Mouse (Mus musculus) CH12.LX (cell line): ENCODE data around the gene Prkaa1. TPM values are rescaled to one million over a fixed set of nuclear protein-coding genes. Genes with fewer than 3 reads are reported as not detected.

Experiments
- DNase-seq: peaks from one replicate; pipeline ENCODE4 v3.0.0-alpha.2; 2013; ENCODE audit errors: extremely low read depth
- H3K27ac ChIP-seq: 2 replicates; pipeline ENCODE4 v1.5.1; 2012; ENCODE audit warnings: low read depth, mild to moderate bottlenecking, control low read depth, moderate library complexity; ENCODE audit not compliant: insufficient read depth
- H3K27me3 ChIP-seq: replicated peaks from 2 replicates; pipeline ENCODE3; 2012; ENCODE audit warnings: inconsistent platforms
- H3K36me3 ChIP-seq, 2 experiments: replicated peaks in 1 of 2; 2 replicates each; pipeline versions ENCODE3 to v1.6.1; 2012; ENCODE audit warnings: inconsistent platforms in 1 of 2, low read length in 1 of 2, mild to moderate bottlenecking in 1 of 2, mixed read lengths in 1 of 2, moderate library complexity in 1 of 2; ENCODE audit not compliant: control insufficient read depth in 1 of 2, insufficient read depth in 1 of 2
- H3K4me1 ChIP-seq, 2 experiments: 2 replicates each; pipeline ENCODE4 v1.6.1; 2012; ENCODE audit warnings: inconsistent platforms in 1 of 2, moderate library complexity in 1 of 2; ENCODE audit not compliant: insufficient read depth in 2 of 2, control insufficient read depth in 1 of 2
- H3K4me2 ChIP-seq: 2 replicates; pipeline ENCODE4 v1.6.1; 2012; ENCODE audit warnings: low read depth, mild to moderate bottlenecking, control low read depth; ENCODE audit not compliant: poor library complexity, insufficient read depth, severe bottlenecking
- H3K4me3 ChIP-seq, 3 experiments: fragments of 150-350 bp in 1 of 3; sonication (generic) in 1 of 3; replicated peaks in 1 of 3; 2 replicates each; pipeline versions ENCODE3 to v1.5.1; 2011 to 2012; ENCODE audit warnings: low read depth in 2 of 3, low read length in 2 of 3, mild to moderate bottlenecking in 2 of 3, moderate library complexity in 2 of 3, control low read depth in 1 of 3, improper control_type of control experiment in 1 of 3, inconsistent platforms in 1 of 3, mixed read lengths in 1 of 3; ENCODE audit not compliant: poor library complexity in 1 of 3
- H3K79me2 ChIP-seq: replicated peaks from 2 replicates; pipeline ENCODE4 v1.6.1; 2012; ENCODE audit warnings: mild to moderate bottlenecking, moderate library complexity; ENCODE audit not compliant: control insufficient read depth, poor library complexity, insufficient read depth, severe bottlenecking; ENCODE audit errors: extremely low read depth
- H3K9ac ChIP-seq: 2 replicates; pipeline ENCODE4 v1.6.1; 2012; ENCODE audit warnings: low read depth, mild to moderate bottlenecking, control low read depth, moderate library complexity; ENCODE audit not compliant: insufficient read depth
- H3K9me3 ChIP-seq: replicated peaks from 2 replicates; pipeline ENCODE3; 2012; ENCODE audit warnings: low read length, inconsistent platforms, mixed read lengths
- BHLHE40 ChIP-seq: IDR thresholded peaks from 2 replicates; pipeline ENCODE4 v1.6.1; 2011; ENCODE audit warnings: mild to moderate bottlenecking, low read depth, low read length, improper control_type of control experiment
- CHD1 ChIP-seq: IDR thresholded peaks from 2 replicates; pipeline ENCODE4 v1.6.1; 2012; ENCODE audit warnings: low read depth, low read length, improper control_type of control experiment, inconsistent platforms
- CTCF ChIP-seq, 2 experiments: IDR thresholded peaks in 1 of 2; conservative IDR thresholded peaks in 1 of 2; 2 replicates each; pipeline ENCODE4 v1.5.1; 2011 to 2012; ENCODE audit warnings: low read depth in 2 of 2, low read length in 2 of 2, improper control_type of control experiment in 1 of 2, inconsistent platforms in 1 of 2, mild to moderate bottlenecking in 1 of 2, moderate library complexity in 1 of 2
- HCFC1 ChIP-seq: IDR thresholded peaks from 2 replicates; pipeline ENCODE4 v1.6.1; 2012; ENCODE audit warnings: low read depth, mild to moderate bottlenecking, inconsistent platforms, low read length, improper control_type of control experiment
- IRF4 ChIP-seq: IDR thresholded peaks from 2 replicates; pipeline ENCODE4 v1.6.1; 2014; ENCODE audit warnings: low read depth, mild to moderate bottlenecking, inconsistent platforms, low read length, improper control_type of control experiment
- JUN ChIP-seq: IDR thresholded peaks from 2 replicates; pipeline ENCODE4 v1.6.1; 2011; ENCODE audit warnings: low read depth, mild to moderate bottlenecking, low read length, improper control_type of control experiment, moderate library complexity; ENCODE audit not compliant: insufficient read depth
- NELFE ChIP-seq: IDR thresholded peaks from 2 replicates; pipeline ENCODE4 v1.6.1; 2011; ENCODE audit warnings: low read depth, low read length, improper control_type of control experiment
- NRF1 ChIP-seq: IDR thresholded peaks from 2 replicates; pipeline ENCODE4 v1.6.1; 2014; ENCODE audit warnings: low read depth, mild to moderate bottlenecking, inconsistent platforms, low read length, improper control_type of control experiment, moderate library complexity
- POLR2A ChIP-seq: IDR thresholded peaks from 2 replicates; pipeline ENCODE4 v1.6.1; 2011; ENCODE audit warnings: low read depth, mild to moderate bottlenecking, improper control_type of control experiment, low read length
- POLR2AphosphoS2 ChIP-seq: IDR thresholded peaks from 2 replicates; pipeline ENCODE4 v1.6.1; 2011; ENCODE audit warnings: low read depth, low read length, improper control_type of control experiment
- RAD21 ChIP-seq: IDR thresholded peaks from 2 replicates; pipeline ENCODE4 v1.6.1; 2011; ENCODE audit warnings: low read depth, mild to moderate bottlenecking, low read length, improper control_type of control experiment, moderate library complexity
- TBP ChIP-seq: conservative IDR thresholded peaks from 2 replicates; pipeline ENCODE4 v1.6.1; 2011; ENCODE audit warnings: low read depth, low read length, improper control_type of control experiment
- UBTF ChIP-seq: IDR thresholded peaks from 2 replicates; pipeline ENCODE4 v1.6.1; 2012; ENCODE audit warnings: low read depth, mild to moderate bottlenecking, inconsistent platforms, low read length, improper control_type of control experiment, moderate library complexity
- USF1 ChIP-seq: IDR thresholded peaks from 2 replicates; pipeline ENCODE4 v1.6.1; 2014; ENCODE audit warnings: low read depth, mild to moderate bottlenecking, inconsistent platforms, low read length, improper control_type of control experiment
- USF2 ChIP-seq: conservative IDR thresholded peaks from 2 replicates; pipeline ENCODE4 v1.6.1; 2011; ENCODE audit warnings: low read depth, low read length, improper control_type of control experiment
- ZMIZ1 ChIP-seq: IDR thresholded peaks from 2 replicates; pipeline ENCODE4 v1.6.1; 2012; ENCODE audit warnings: low read depth, mild to moderate bottlenecking, inconsistent platforms, low read length, improper control_type of control experiment
- ZNF384 ChIP-seq: IDR thresholded peaks from 2 replicates; pipeline ENCODE4 v1.6.1; 2012; ENCODE audit warnings: low read depth, low read length, improper control_type of control experiment, inconsistent platforms
- dilution Hi-C: fragments of 300-500 bp; cut with MboI; formaldehyde crosslinking; loops from 2 replicates; pipeline ENCODE4 v1.14.3; 2020; ENCODE audit warnings: low sequenced_read_pairs; ENCODE audit not compliant: extremely low pct_unique_long_range_greater_than_20kb, extremely low pct_ligation_motif_present
- in situ Hi-C: fragments of 300-500 bp; cut with MboI; formaldehyde crosslinking; loops from 3 replicates; pipeline ENCODE4 v1.14.3; 2019; ENCODE audit warnings: low sequenced_read_pairs, low pct_ligation_motif_present, low pct_unique_long_range_greater_than_20kb, mixed read lengths
- polyA plus RNA-seq: library from polyadenylated mRNA; unstranded; fragments of >175 nt; gene quantifications from 2 replicates; pipeline ENCODE4 v1.2.1, GENCODE M21; 2012; ENCODE audit warnings: low read depth; ENCODE audit not compliant: insufficient read length
- total RNA-seq, 2 experiments: library from RNA; depleted of rRNA; stranded (reverse); fragments of 300-350 nt in 1 of 2; fragments of >200 nt in 1 of 2; gene quantifications; 2 replicates each; pipeline ENCODE4 v1.2.3; 2012 to 2014

The Prkaa1 gene
- total and polyA plus RNA-seq, 3 experiments = 12.6 to 25.4 (median 21.2) TPM

DNA sequence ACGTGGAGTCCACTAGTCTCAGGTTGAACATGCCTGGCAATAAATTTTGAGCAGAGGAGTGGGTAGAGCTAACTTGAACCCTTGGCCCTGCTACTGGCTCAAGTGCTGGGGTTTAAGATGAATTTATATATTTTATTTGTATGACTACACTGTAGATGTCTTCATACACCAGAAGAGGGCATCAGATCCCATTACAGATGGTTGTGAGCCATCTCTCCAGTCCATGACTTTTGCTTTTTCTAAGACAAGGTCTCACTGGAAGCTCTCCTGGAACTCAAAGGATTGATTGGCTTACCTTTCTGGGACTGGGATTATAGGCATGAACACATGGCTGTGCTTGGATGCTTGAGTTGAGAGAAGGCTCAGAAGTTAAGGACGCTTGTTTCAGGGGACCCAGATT, 24.0 kb upstream of the Prkaa1 start:
- dilution Hi-C loops (no loop called here), in situ Hi-C loops (loop anchor here (25.0 kb wide), 1 partner anchor 1082 kb away; the partner anchor contains the start of gene Oxct1)
- Histone ChIP-seq H3K4me1 (peaks cover 3 to 31% of the 10 kb centered on the region in 2 experiments; a peak in 2 of 4 replicates), H3K4me3 (no peak overlapping the region), H3K4me2 (no peak overlapping the region), H3K79me2 (peaks cover 35% of the 10 kb centered on the region), H3K36me3 (peaks cover 60 to 67% of the 10 kb centered on the region in 2 experiments), H3K27me3 (no peaks in the 10 kb centered on the region), H3K27ac (no peak overlapping the region), H3K9me3 (no peaks in the 10 kb centered on the region), H3K9ac (no peak overlapping the region)
- TF ChIP-seq CTCF (conservative IDR thresholded peaks at IDR 0.05 in 1 of 2, IDR thresholded peaks at IDR 0.05 in 1 of 2; ENCODE audit: low read depth in 2 of 2, low read length in 2 of 2) = peak in 1 of 2 experiments; percentile 20; a peak in 2 of 4 replicates
- peak; percentile 13; the same call in 1 of the 2 replicates for TF ChIP-seq POLR2A
- no peak for TF ChIP-seq BHLHE40
- TF ChIP-seq NELFE = no peak
- TF ChIP-seq RAD21 = no peak
- no peak for DNase-seq

DNA sequence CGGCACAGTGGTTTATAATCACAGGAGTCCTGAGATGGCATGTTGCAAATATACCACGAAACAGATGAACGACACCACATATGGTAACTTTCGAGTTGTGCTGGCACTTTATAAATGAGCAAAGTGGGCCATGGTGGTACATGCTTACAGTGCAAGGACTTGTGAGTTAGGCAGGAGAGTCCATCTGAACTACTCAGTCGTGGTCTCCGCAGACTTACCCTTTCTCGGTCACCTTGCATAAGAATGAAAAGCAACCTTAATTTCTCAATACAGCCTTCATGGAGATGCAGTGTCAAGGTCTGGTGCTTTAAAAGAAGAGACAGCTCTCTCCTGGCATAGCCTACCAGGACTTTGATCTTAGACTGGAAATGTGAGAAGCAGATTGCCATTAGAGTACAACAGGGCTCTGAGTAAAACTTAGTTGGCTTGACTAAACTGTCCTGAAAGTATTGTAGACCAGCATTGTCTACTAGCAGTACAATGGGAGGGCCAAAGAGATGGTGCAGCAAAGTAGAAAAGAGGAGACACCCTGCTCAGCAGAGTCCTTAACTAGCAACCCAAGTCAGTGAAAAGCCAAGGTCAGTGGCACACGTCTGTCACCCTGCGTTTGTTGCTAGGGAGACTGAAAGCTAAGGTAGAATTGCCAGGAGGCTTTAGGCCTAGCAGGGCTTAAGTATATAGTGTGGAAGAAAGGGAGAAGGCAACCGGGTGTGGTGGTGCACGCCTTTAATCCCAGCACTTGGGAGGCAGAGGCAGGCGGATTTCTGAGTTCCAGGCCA, 21.9 kb upstream of the Prkaa1 start:
- in situ Hi-C loops = loop anchor here (25.0 kb wide), 1 partner anchor 1084 kb away; the partner anchor contains the start of gene Oxct1
- H3K27ac ChIP-seq = no peak overlapping the region
- H3K36me3 ChIP-seq = peaks cover 64 to 74% of the 10 kb centered on the region in 2 experiments
- TF ChIP-seq POLR2AphosphoS2 (peak; percentile 71; the same call in 1 of the 2 replicates), JUN (no peak), CHD1 (no peak), IRF4 (no peak), ZMIZ1 (0 out of 2 replicates have a peak, but pooled peaks have one; percentile 6), UBTF (no peak), TBP (no peak), USF2 (no peak; the same call in 1 of the 2 replicates), ZNF384 (no peak), USF1 (no peak), NELFE (no peak), HCFC1 (no peak), POLR2A (peak; percentile 43; the same call in 1 of the 2 replicates), NRF1 (no peak)
- H3K79me2 ChIP-seq = peaks cover 30% of the 10 kb centered on the region
- no peak for DNase-seq
- no peaks in the 10 kb centered on the region for H3K27me3 ChIP-seq
- H3K4me3 ChIP-seq = no peak overlapping the region
- dilution Hi-C loops = no loop called here
- no peak overlapping the region for H3K4me2 ChIP-seq
- peaks cover 0 to 28% of the 10 kb centered on the region in 2 experiments; a peak in 2 of 4 replicates for H3K4me1 ChIP-seq
- peaks cover 2% of the 10 kb centered on the region for H3K9me3 ChIP-seq
- no peak overlapping the region for H3K9ac ChIP-seq
